23 mouse cellular contexts compared by ENCODE assay signal in the genomic region with DNA sequence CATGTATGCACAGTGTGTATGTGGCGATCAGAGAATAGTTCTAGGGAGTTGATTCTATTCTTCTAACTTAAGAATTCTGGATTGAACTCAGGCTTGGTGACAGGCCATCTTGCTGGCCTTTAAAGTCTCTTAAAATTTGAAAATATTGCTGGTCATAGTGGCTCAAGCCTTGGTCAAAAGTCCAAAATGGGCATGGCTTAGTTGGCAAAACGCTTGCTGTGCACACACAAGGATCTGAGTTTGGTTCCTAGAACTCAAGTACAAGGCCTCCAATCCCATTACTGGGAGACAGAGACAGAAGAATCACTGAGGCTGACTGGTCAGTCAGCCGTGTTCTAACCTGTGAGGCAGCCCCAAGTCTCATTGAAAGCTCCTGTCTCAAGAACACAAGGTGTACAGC.
"Had no signal": no experiment of that assay in that cellular context is flagged by ENCODE, and none has a peak within 500 bp of the region (broad histone marks: within the 10 kb centered on the region; RNA-seq: fewer than 3 reads in every experiment).

No protein-coding gene starts in this region.

- ATAC-seq: hindbrain, postnatal 0 days; intestine, embryonic 16.5 days had no signal

- H3K27ac ChIP-seq: heart, adult 2 months; heart, embryonic 13.5 days; heart, embryonic 15.5 days; hindbrain, embryonic 13.5 days; hindbrain, embryonic 15.5 days; hindbrain, postnatal 0 days; limb, embryonic 13.5 days; limb, embryonic 15.5 days; liver, embryonic 13.5 days; liver, embryonic 15.5 days had no signal

- H3K4me3 ChIP-seq: heart, adult 2 months; heart, embryonic 13.5 days; heart, embryonic 15.5 days; hindbrain, embryonic 13.5 days; hindbrain, embryonic 15.5 days; limb, embryonic 13.5 days; limb, embryonic 15.5 days; liver, embryonic 13.5 days; liver, embryonic 15.5 days had no signal

- H3K4me1 ChIP-seq: heart, embryonic 13.5 days; heart, embryonic 15.5 days; hindbrain, embryonic 13.5 days; hindbrain, embryonic 15.5 days; limb, embryonic 13.5 days; limb, embryonic 15.5 days; liver, embryonic 13.5 days; liver, embryonic 15.5 days had no signal

- H3K27me3 ChIP-seq: heart, embryonic 13.5 days; heart, embryonic 15.5 days; hindbrain, embryonic 13.5 days; hindbrain, embryonic 15.5 days; limb, embryonic 13.5 days; limb, embryonic 15.5 days; liver, embryonic 13.5 days; liver, embryonic 15.5 days had no signal

- DNase-seq: gastrocnemius, postnatal 10 days; gastrocnemius, postnatal 25 days; heart, adult 11 months; heart, adult 2 months; heart, postnatal 14 days; heart, postnatal 36 days; kidney, adult 11 months; kidney, postnatal 14 days; layer of hippocampus, adult 9-11 months; layer of hippocampus, postnatal 36 days; left cerebral cortex, postnatal 4 days; liver, embryonic 13.5 days had no signal

- H3K9ac ChIP-seq: heart, embryonic 13.5 days; heart, embryonic 15.5 days; hindbrain, embryonic 13.5 days; hindbrain, embryonic 15.5 days; limb, embryonic 13.5 days; limb, embryonic 15.5 days; liver, embryonic 13.5 days; liver, embryonic 15.5 days had no signal

- H3K4me2 ChIP-seq: heart, embryonic 11.5 days; heart, embryonic 13.5 days; heart, embryonic 15.5 days; hindbrain, embryonic 13.5 days; hindbrain, embryonic 15.5 days; limb, embryonic 13.5 days; limb, embryonic 15.5 days; liver, embryonic 11.5 days; liver, embryonic 13.5 days; liver, embryonic 15.5 days had no signal

- H3K9me3 ChIP-seq: heart, embryonic 13.5 days; heart, embryonic 15.5 days; hindbrain, embryonic 13.5 days; hindbrain, embryonic 15.5 days; limb, embryonic 13.5 days; limb, embryonic 15.5 days; liver, embryonic 13.5 days; liver, embryonic 15.5 days had no signal
